Mouse (Mus musculus) olfactory bulb, adult 2 months (tissue): ENCODE measurements around the gene Mapk8ip3.

Source experiments
- CTCF ChIP-seq: fragments of 200-500 bp; IDR thresholded peaks from 2 replicates; pipeline ENCODE4 v1.5.1; 2012; ENCODE audit warnings: low read depth, mild to moderate bottlenecking, low read length, moderate library complexity; ENCODE audit not compliant: insufficient read depth
- POLR2A ChIP-seq: fragments of 200-500 bp; IDR thresholded peaks from 2 replicates; pipeline ENCODE4 v1.6.1; 2012; ENCODE audit warnings: mild to moderate bottlenecking, low read depth, low read length, moderate library complexity; ENCODE audit not compliant: insufficient read depth

- TF ChIP-seq CTCF (no peak), POLR2A (no peak)
Measured at GRCm38 (mm10) chr17:24851381-24852125, 85.2 kb downstream of the Mapk8ip3 start.
